Mouse (Mus musculus) right cerebral cortex, postnatal 14 days (tissue): Measurements from ENCODE around the gene Nol8.

Source experiments
- DNase-seq: peaks from one replicate; pipeline ENCODE4 v3.0.0; 2022

The Nol8 gene

GRCm38 (mm10) chr13:49691056-49691455, 38.2 kb downstream of the Nol8 start:
- no peak for DNase-seq

DNA sequence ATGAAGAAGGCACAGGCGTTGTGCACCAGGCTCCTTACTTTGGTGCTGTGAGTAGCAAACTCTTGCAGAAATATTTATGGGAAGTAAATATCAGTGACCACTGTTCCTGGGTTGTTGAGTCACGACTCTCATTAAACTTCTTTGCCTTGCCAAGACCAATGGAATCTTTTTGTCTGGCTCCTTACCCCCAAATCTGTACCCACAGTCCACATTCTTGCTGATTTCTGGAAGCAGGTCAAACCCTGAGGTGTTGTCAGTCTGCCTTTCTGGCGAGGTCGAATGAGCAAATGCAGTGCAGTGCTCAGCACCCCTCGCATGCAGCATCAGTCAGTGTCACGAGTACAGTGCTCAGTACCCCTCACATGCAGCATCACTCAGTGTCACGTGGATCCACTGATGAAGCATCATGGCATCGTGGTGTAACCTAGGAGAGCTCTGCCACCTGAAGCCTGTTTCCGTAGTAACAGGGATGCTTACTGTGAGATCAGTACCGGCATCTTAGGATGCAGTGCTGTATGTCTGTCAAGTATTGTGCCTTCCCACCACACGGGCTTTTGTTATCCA, 50.4 kb downstream of the Nol8 start:
- no peak for DNase-seq

DNA sequence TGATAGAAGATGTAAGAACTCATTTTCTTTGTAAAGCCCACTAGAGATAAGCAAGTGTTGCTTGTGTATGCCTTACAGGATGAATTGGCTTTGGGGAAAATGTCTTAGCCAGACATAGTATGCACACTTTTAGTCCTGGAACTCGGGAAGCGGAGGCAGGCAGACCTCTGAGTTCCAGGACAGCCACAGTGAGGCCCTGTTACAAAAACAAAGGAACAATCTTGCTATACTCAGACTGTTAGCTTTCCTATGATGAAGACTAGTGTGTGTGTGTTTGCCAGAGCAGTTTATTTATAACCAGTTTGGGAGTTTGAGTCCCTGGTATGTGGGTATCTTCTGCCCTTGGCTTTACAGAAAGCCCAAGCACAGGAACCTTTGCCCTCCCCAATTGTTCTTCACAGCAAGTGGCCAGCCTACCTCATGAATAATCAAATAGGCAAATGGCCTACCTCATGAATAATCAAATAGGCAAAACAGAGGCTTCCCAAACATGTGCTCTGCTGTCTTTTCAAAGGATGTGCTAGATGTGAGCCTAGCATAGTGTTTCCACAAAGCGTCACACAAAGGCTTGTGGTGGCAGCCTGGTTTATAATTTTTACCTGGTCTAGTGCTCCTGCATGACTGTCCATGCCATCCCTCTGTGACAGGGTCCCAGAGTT, 53.3 kb downstream of the Nol8 start:
- DNase-seq = no peak

DNA sequence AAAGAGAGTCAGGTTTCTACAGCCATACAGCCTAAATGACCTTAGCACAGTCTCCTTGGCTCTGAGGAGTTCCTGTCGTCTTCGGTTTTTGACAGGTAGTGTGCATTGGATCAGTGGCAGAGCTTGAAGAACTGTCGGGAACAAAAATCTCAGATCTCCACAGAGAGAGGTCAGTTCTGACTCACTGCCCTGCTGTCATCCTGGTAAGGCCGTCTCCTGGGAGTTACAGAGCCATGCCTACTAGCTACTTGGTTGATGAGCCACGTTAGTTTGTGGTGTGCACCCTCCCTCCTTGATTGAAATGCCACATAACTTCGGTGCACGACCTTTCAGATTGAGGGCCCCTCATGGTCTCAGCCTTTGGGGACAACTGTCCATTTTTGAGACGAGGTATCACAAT, 55.4 kb downstream of the Nol8 start:
- DNase-seq = no peak

GRCm38 (mm10) chr13:49712047-49712721, 59.3 kb downstream of the Nol8 start:
- DNase-seq = no peak

- no peak for DNase-seq
Observed at GRCm38 (mm10) chr13:49719310-49719709, 66.4 kb downstream of the Nol8 start.
